Mouse (Mus musculus): ENCODE results near the gene Ffar1.

GRCm38 (mm10) chr7:30908277-30908991 lies 47.1 kb upstream of the Ffar1 start:
- TF ChIP-seq CTCF (IDR thresholded peaks at IDR 0.05; ENCODE audit: low read depth) (no peak), EP300 (IDR thresholded peaks at IDR 0.05; ENCODE audit: low read depth) (no peak)

All from liver, embryonic 14.5 days (tissue).